Mouse (Mus musculus) forebrain, embryonic 13.5 days (tissue): Measurements from ENCODE around the gene Gm49369. TPM values are rescaled to one million over a fixed set of nuclear protein-coding genes. Genes with fewer than 3 reads are reported as not detected.
"Not testable (repeated sequence)": the region's sequence is repeated elsewhere in the genome, so short reads cannot be mapped to it uniquely, and the experiment has no call there.

Experiments
- ATAC-seq: fragments of 200-750 bp; cut with Nextera tagmentation; 2 replicates; pipeline ENCODE4 v1.8.0; 2017
- H3K27ac ChIP-seq: fragments of 300-500 bp; sonication (generic); 2 replicates; pipeline ENCODE4 v1.5.1; 2015; ENCODE audit warnings: inconsistent platforms, mild to moderate bottlenecking, moderate library complexity
- H3K27me3 ChIP-seq: fragments of 300-500 bp; sonication (generic); 2 replicates; pipeline ENCODE4 v1.6.1; 2015; ENCODE audit warnings: mild to moderate bottlenecking, inconsistent platforms
- H3K36me3 ChIP-seq: fragments of 300-500 bp; sonication (generic); 2 replicates; pipeline ENCODE4 v1.6.1; 2015; ENCODE audit warnings: mild to moderate bottlenecking, inconsistent platforms; ENCODE audit not compliant: poor library complexity, severe bottlenecking
- H3K4me1 ChIP-seq: fragments of 300-500 bp; sonication (generic); 2 replicates; pipeline ENCODE4 v1.6.1; 2015; ENCODE audit warnings: inconsistent platforms
- H3K4me2 ChIP-seq: fragments of 300-500 bp; sonication (generic); 2 replicates; pipeline ENCODE4 v1.6.1; 2015; ENCODE audit warnings: inconsistent platforms, mild to moderate bottlenecking, moderate library complexity
- H3K4me3 ChIP-seq: fragments of 300-500 bp; sonication (generic); 2 replicates; pipeline ENCODE4 v1.5.1; 2015; ENCODE audit warnings: mild to moderate bottlenecking, inconsistent platforms
- H3K9ac ChIP-seq: fragments of 300-500 bp; sonication (generic); 2 replicates; pipeline ENCODE4 v1.6.1; 2015; ENCODE audit warnings: mild to moderate bottlenecking, inconsistent platforms
- H3K9me3 ChIP-seq: fragments of 300-500 bp; sonication (generic); replicated peaks from 2 replicates; pipeline ENCODE4 v1.6.1; 2016; ENCODE audit warnings: inconsistent platforms
- WGBS: fragments of 180-500 bp; shearing (Covaris S2); methylation state at CpG from one replicate; pipeline ENCODE4 v1.1.7; 2015; 5-methylcytosine and 5-hydroxymethylcytosine counted together
- polyA plus RNA-seq: library from polyadenylated mRNA; unstranded; fragments of >200 nt; fragmentation: Nextera tagmentation; extraction: Ambion mirVana; gene quantifications from 2 replicates; pipeline ENCODE4 v1.2.1, GENCODE M21; 2015

Gm49369 gene
- polyA plus RNA-seq, 1 experiment from 2014 or later = not detected

DNA sequence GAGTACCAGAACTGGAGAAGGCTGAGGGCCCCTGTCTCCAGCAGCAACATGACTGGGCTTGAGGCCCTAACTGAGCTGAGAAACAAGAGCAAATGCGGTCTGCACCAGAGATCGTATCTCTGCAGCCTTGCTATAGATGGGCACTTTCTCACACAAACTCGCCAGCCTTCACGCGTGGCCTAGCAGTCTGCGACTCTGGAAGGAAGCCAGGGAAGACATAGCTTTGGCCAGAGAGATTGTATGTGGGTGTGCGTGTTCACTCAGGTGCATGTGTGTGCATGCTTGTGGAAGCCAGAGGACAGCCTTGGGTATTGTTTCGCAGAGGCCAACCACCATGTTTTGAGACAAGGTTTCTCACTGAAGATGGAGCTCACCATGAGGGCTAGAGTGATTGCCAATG is 26.2 kb upstream of the Gm49369 start:
- Histone ChIP-seq H3K9ac (no peak overlapping the region), H3K4me3 (no peak overlapping the region), H3K4me2 (no peak overlapping the region), H3K4me1 (no peaks in the 10 kb centered on the region), H3K27me3 (no peaks in the 10 kb centered on the region), H3K36me3 (no peaks in the 10 kb centered on the region), H3K27ac (no peak overlapping the region), H3K9me3 (no peaks in the 10 kb centered on the region)
- no peak for ATAC-seq
- 92% methylated on average over 8 of the region's 8 CpGs for WGBS

DNA sequence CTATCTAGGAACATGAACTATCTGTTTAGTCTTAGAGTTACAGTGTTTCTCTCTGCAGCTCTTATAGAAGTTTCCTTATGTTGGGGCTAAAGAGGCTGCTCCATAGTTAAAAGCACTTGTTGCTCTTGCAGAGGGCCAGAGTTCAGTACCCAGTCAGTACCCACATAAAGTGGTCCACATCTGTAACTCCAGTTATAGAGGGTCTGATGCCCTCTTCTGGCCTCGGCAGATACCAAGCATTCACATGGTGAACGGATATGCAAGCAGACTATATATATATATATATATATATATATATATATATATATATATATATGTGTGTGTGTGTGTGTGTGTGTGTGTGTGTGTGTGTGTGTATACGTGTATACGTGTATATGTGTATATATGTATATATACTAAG is 25.5 kb upstream of the Gm49369 start:
- Histone ChIP-seq H3K4me2 (no peak overlapping the region), H3K4me3 (no peak overlapping the region), H3K9me3 (no peaks in the 10 kb centered on the region), H3K4me1 (no peaks in the 10 kb centered on the region), H3K9ac (no peak overlapping the region), H3K27ac (no peak overlapping the region), H3K27me3 (no peaks in the 10 kb centered on the region), H3K36me3 (no peaks in the 10 kb centered on the region)
- ATAC-seq = no peak
- 73% methylated on average over 4 of the region's 4 CpGs for WGBS

DNA sequence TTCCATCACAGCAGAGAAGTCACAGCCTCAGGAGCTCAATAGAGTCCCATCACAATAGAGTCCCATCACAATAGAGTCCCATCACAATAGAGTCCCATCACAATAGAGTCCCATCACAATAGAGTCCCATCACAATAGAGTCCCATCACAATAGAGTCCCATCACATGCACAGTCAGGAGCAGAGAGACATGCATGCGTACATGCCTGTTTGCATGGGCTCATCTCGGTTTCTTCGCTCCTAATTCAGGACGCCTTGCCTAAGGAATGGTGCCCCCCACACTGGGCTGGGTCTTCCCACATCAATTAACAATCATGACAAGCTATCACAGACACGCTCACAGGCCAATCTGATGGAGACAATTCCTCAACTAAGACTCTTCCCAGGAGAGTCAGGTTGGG is 22.7 kb upstream of the Gm49369 start:
- H3K9me3 ChIP-seq, H3K36me3 ChIP-seq, H3K27me3 ChIP-seq, H3K9ac ChIP-seq, ATAC-seq, H3K4me3 ChIP-seq, H3K4me2 ChIP-seq, H3K27ac ChIP-seq: not testable (repeated sequence)
- peaks cover 10% of the 10 kb centered on the region for H3K4me1 ChIP-seq
- 91% methylated on average over 5 of the region's 5 CpGs for WGBS

DNA sequence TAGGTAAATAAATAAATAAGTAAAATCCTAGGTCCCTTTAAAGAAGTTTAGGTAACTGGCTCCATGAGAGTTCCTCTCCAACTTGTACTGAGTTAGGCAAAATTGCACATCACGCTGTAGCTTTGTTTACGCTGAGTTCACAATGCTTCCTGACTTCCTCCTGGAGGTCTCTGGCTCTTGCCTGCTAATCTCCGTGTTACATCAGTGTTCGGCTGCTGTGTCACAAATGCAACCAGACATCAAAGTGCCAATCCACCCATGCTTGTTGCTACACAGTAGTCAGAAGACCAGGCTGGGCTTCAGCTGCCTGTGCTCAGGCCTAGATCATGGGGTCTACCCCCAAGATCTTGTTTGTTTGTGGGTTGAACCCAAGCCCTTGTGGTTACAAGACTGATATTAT is 21.1 kb upstream of the Gm49369 start:
- no peaks in the 10 kb centered on the region for H3K27me3 ChIP-seq
- no peaks in the 10 kb centered on the region for H3K9me3 ChIP-seq
- WGBS = 83% methylated on average over 4 of the region's 4 CpGs
- H3K4me2 ChIP-seq = no peak overlapping the region
- H3K4me3 ChIP-seq = no peak overlapping the region
- peaks cover 10% of the 10 kb centered on the region for H3K4me1 ChIP-seq
- no peak overlapping the region for H3K27ac ChIP-seq
- ATAC-seq = no peak
- no peaks in the 10 kb centered on the region for H3K36me3 ChIP-seq
- H3K9ac ChIP-seq = no peak overlapping the region

DNA sequence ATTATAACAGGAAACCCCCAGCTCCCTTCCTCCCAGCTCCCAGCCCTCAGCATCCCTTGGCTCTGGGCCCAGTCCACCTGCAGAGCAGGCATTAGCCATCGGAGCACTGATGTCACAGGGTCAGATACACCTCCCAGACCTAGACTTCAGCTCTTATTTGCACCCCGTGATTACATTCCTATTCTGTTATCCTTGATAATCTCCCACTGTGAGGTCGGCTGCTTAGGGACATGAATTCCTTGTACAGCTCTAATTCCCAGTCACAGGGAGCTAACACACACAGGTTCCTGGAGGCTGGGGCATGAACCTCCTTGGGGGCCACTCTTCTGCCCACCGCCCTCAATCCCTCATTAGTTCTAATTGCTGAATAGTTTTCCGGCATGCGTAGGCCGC is 18.3 kb upstream of the Gm49369 start:
- Histone ChIP-seq H3K36me3 (no peaks in the 10 kb centered on the region), H3K9me3 (no peaks in the 10 kb centered on the region), H3K4me2 (no peak overlapping the region), H3K4me1 (peaks cover 10% of the 10 kb centered on the region), H3K27me3 (no peaks in the 10 kb centered on the region), H3K27ac (no peak overlapping the region), H3K4me3 (no peak overlapping the region), H3K9ac (no peak overlapping the region)
- no peak for ATAC-seq
- 3% methylated on average over 7 of the region's 7 CpGs for WGBS

GRCm38 (mm10) chr7:142400112-142400749 is 17.8 kb upstream of the Gm49369 start:
- WGBS = 46% methylated on average over 7 of the region's 7 CpGs
- H3K9me3 ChIP-seq = no peaks in the 10 kb centered on the region
- no peak overlapping the region for H3K4me3 ChIP-seq

GRCm38 (mm10) chr7:142399250-142399649 is 16.8 kb upstream of the Gm49369 start:
- Histone ChIP-seq H3K27me3 (no peaks in the 10 kb centered on the region), H3K9me3 (no peaks in the 10 kb centered on the region), H3K36me3 (no peaks in the 10 kb centered on the region), H3K4me1 (peaks cover 10% of the 10 kb centered on the region), H3K4me2 (no peak overlapping the region), H3K4me3 (no peak overlapping the region), H3K27ac (no peak overlapping the region), H3K9ac (no peak overlapping the region)
- 92% methylated on average over 1 of the region's 1 CpGs for WGBS
- no peak for ATAC-seq

More at GRCm38 (mm10) chr7:142400112-142400749, 17.8 kb upstream of the Gm49369 start:
- Histone ChIP-seq H3K4me2 (no peak overlapping the region), H3K9ac (no peak overlapping the region), H3K27me3 (no peaks in the 10 kb centered on the region), H3K27ac (no peak overlapping the region), H3K36me3 (no peaks in the 10 kb centered on the region), H3K4me1 (peaks cover 10% of the 10 kb centered on the region)
- no peak for ATAC-seq

GRCm38 (mm10) chr7:142398052-142398451 is 15.6 kb upstream of the Gm49369 start:
- H3K27me3 ChIP-seq = no peaks in the 10 kb centered on the region
- H3K36me3 ChIP-seq = no peaks in the 10 kb centered on the region
- no peak overlapping the region for H3K27ac ChIP-seq
- peaks cover 10% of the 10 kb centered on the region for H3K4me1 ChIP-seq
- H3K9me3 ChIP-seq = no peaks in the 10 kb centered on the region
- H3K4me2 ChIP-seq = no peak overlapping the region
- H3K4me3 ChIP-seq = no peak overlapping the region
- H3K9ac ChIP-seq = no peak overlapping the region
- no peak for ATAC-seq
- 67% methylated on average over 2 of the region's 2 CpGs for WGBS

- Histone ChIP-seq H3K36me3 (no peaks in the 10 kb centered on the region), H3K4me2 (no peak overlapping the region), H3K4me3 (no peak overlapping the region), H3K9me3 (no peaks in the 10 kb centered on the region), H3K4me1 (peaks cover 10% of the 10 kb centered on the region), H3K27ac (no peak overlapping the region), H3K9ac (no peak overlapping the region), H3K27me3 (no peaks in the 10 kb centered on the region)
- 86% methylated on average over 1 of the region's 1 CpGs for WGBS
- no peak for ATAC-seq
Observed at GRCm38 (mm10) chr7:142396611-142397010, 14.1 kb upstream of the Gm49369 start.

- H3K4me3 ChIP-seq = no peak overlapping the region
- 0 out of 2 replicates have a peak, but pooled peaks cover 5% of the 10 kb centered on the region for H3K27me3 ChIP-seq
- 89% methylated on average over 4 of the region's 4 CpGs for WGBS
- no peaks in the 10 kb centered on the region for H3K36me3 ChIP-seq
- no peak overlapping the region for H3K9ac ChIP-seq
- no peak overlapping the region for H3K4me2 ChIP-seq
- no peaks in the 10 kb centered on the region for H3K9me3 ChIP-seq
- no peak overlapping the region for H3K27ac ChIP-seq
- ATAC-seq = no peak
- peaks cover 2% of the 10 kb centered on the region for H3K4me1 ChIP-seq
Observed at GRCm38 (mm10) chr7:142395472-142395871, 13.0 kb upstream of the Gm49369 start.

DNA sequence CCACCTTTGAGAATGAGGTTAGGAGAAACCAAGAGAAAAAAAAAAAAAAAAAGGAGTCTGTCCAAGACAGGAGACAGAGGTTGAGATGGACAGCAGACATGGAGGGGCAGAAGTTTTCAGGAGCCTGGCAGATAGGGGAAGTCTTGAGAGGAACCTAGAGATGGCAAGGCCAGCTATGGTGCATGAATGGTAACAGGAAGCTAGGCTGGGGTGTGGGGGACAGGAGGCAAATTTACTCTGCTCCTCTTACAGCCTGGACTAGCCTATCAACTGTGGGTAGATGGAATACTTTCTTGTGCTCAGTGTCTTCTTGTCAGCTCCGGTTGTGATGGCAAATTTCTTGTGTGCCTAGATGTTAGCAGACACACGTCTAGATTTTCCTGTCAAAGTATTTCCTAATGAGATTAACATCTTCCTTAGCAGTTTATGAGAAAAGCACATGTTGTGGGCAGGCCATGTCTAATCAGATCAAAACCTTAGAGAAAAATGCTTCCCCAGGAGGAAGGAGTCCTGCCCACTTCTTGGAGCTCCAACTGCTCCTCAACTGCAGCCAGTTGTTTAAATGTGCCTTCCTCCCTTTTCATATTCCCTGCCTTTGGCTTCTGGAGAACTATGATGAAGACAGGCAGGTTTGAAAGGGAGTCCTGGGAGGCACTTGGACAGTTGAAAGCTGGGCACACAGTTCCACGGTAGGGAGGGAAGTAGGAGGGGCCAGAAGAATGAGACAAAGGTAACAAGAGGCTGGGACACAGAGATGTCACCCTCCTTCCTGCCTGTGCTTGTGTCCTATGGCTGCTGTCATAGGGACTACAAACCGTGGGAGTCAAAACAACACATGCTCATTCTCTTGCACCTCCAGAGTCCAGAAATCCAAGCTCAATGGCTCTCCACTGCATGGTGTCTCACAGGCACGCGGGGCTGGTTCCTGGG is 12.1 kb upstream of the Gm49369 start:
- Histone ChIP-seq H3K9ac (no peak overlapping the region), H3K27ac (no peak overlapping the region), H3K36me3 (no peaks in the 10 kb centered on the region), H3K4me1 (no peaks in the 10 kb centered on the region), H3K4me2 (no peak overlapping the region), H3K9me3 (no peaks in the 10 kb centered on the region), H3K27me3 (0 out of 2 replicates have a peak, but pooled peaks cover 5% of the 10 kb centered on the region), H3K4me3 (no peak overlapping the region)
- ATAC-seq = no peak
- 77% methylated on average over 6 of the region's 6 CpGs for WGBS

DNA sequence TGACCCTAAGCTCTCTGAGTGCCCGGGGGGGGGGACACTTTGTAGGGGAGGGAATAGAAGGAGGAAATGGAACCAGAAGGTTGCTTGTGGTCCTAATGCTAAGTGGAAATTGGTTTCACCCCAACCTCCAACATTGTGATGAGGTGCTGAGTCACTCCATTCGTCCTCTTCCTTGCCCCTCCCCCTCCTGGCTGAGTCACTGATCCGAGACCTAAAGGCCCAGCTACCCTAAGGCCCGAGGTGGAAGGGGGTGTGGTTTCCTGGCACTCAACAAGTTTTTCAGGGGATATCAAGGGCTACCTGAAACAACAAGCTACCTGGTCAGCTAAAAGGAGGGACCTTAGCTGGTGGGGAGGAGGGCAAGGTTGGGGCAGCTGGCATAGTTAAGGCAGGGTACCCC is 10.7 kb upstream of the Gm49369 start:
- Histone ChIP-seq H3K27me3 (0 out of 2 replicates have a peak, but pooled peaks cover 5% of the 10 kb centered on the region), H3K4me1 (0 out of 2 replicates have a peak, but pooled peaks cover 2% of the 10 kb centered on the region), H3K4me3 (no peak overlapping the region), H3K36me3 (no peaks in the 10 kb centered on the region), H3K9ac (no peak overlapping the region), H3K9me3 (no peaks in the 10 kb centered on the region), H3K4me2 (no peak overlapping the region), H3K27ac (no peak overlapping the region)
- ATAC-seq = no peak
- 25% methylated on average over 4 of the region's 4 CpGs for WGBS
